Mouse (Mus musculus): ENCODE data around the gene Cmtm1. TPM values are rescaled to one million over a fixed set of nuclear protein-coding genes. Genes with fewer than 3 reads are reported as not detected.

The Cmtm1 gene
- polyA plus RNA-seq, 1 experiment = 14.7 TPM

GRCm38 (mm10) chr8:104249442-104249996 is 60.4 kb downstream of the Cmtm1 start:
- no peak overlapping the region for H3K27ac ChIP-seq (ENCODE audit: control insufficient read depth, insufficient read depth, low read depth, low read length)
- peaks cover 11% of the 10 kb centered on the region for H3K4me1 ChIP-seq (ENCODE audit: control insufficient read depth, insufficient read depth, low read length)
- peaks cover 1% of the 10 kb centered on the region for H3K36me3 ChIP-seq (ENCODE audit: control insufficient read depth, insufficient read depth, low read length)
- TF ChIP-seq CTCF (IDR thresholded peaks at IDR 0.05; ENCODE audit: control insufficient read depth, insufficient read depth, insufficient replicate concordance, low read depth, low read length) (no peak), POLR2A (IDR thresholded peaks at IDR 0.05; ENCODE audit: control insufficient read depth, low read depth, low read length) (no peak)
- H3K27me3 ChIP-seq (ENCODE audit: control insufficient read depth, insufficient read depth, low read length) = no peaks in the 10 kb centered on the region
- H3K4me3 ChIP-seq (ENCODE audit: control insufficient read depth, low read depth, low read length) = no peak overlapping the region

GRCm38 (mm10) chr8:104248276-104248675 is 61.7 kb downstream of the Cmtm1 start, which contains the start of gene Tk2:
Gene Tk2 (minus strand): TSS chr8:104248558.
- peaks cover 11% of the 10 kb centered on the region for H3K4me1 ChIP-seq (ENCODE audit: control insufficient read depth, insufficient read depth, low read length)
- peak; percentile 81 for TF ChIP-seq POLR2A (IDR thresholded peaks at IDR 0.05; ENCODE audit: control insufficient read depth, low read depth, low read length)
- no peak for TF ChIP-seq CTCF (IDR thresholded peaks at IDR 0.05; ENCODE audit: control insufficient read depth, insufficient read depth, insufficient replicate concordance, low read depth, low read length)
- H3K27me3 ChIP-seq (ENCODE audit: control insufficient read depth, insufficient read depth, low read length) = no peaks in the 10 kb centered on the region
- peak within 1 kb of the TSS; percentile 92 for H3K4me3 ChIP-seq (ENCODE audit: control insufficient read depth, low read depth, low read length)
- H3K27ac ChIP-seq (ENCODE audit: control insufficient read depth, insufficient read depth, low read depth, low read length) = peak within 1 kb of the TSS; percentile 60
- peaks cover 1% of the 10 kb centered on the region for H3K36me3 ChIP-seq (ENCODE audit: control insufficient read depth, insufficient read depth, low read length)

GRCm38 (mm10) chr8:104247908-104248275 is 62.1 kb downstream of the Cmtm1 start:
- Histone ChIP-seq H3K4me3 (ENCODE audit: control insufficient read depth, low read depth, low read length) (peak overlapping the region; percentile 92), H3K4me1 (ENCODE audit: control insufficient read depth, insufficient read depth, low read length) (peaks cover 11% of the 10 kb centered on the region), H3K36me3 (ENCODE audit: control insufficient read depth, insufficient read depth, low read length) (peaks cover 1% of the 10 kb centered on the region), H3K27me3 (ENCODE audit: control insufficient read depth, insufficient read depth, low read length) (no peaks in the 10 kb centered on the region), H3K27ac (ENCODE audit: control insufficient read depth, insufficient read depth, low read depth, low read length) (peak overlapping the region; percentile 60)
- no peak for TF ChIP-seq CTCF (IDR thresholded peaks at IDR 0.05; ENCODE audit: control insufficient read depth, insufficient read depth, insufficient replicate concordance, low read depth, low read length)
- no peak for TF ChIP-seq POLR2A (IDR thresholded peaks at IDR 0.05; ENCODE audit: control insufficient read depth, low read depth, low read length)

DNA sequence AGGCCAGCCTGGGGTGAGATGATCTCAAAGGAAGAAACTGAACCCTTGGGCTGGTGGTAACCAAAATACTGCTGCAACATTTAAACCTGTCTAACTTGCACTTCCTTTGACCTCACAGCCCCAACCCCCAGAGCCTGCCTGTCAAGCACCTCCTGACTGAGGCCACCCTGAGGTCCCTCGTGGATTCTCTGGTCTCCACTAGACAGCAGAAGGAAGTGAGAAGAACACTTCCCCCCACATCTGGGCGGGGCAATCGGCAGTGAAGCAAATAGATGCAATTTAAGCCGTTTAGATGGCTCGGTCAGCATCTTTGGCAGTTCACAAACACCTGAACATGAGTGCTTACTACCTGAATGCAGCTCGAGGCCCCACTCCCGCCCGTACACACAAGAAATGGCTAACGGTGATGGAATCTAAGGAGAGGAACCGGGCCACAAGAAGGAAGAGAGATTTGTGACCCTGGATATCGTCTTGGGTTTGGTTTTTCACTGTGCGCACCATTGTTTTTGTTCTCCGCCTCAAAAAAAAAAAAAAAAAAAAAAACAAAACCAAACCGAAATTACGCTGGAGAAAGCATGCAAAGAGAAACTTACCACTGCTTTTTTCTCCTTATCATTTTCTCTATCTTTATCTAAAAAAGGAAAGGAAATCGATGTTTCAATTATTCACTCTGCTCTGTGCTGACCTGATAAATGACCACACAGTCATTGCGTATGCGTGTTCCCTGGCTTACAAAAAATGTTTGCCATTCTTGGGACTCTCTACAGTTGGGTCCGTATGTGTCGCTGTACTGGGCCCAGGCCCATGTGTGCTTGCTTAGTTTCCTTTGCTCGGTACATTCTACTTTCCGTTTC is 62.7 kb downstream of the Cmtm1 start:
- Histone ChIP-seq H3K27ac (ENCODE audit: control insufficient read depth, insufficient read depth, low read depth, low read length) (peak overlapping the region; percentile 60), H3K4me3 (ENCODE audit: control insufficient read depth, low read depth, low read length) (peak overlapping the region; percentile 92), H3K36me3 (ENCODE audit: control insufficient read depth, insufficient read depth, low read length) (peaks cover 1% of the 10 kb centered on the region; the same call in 1 of the 2 replicates), H3K4me1 (ENCODE audit: control insufficient read depth, insufficient read depth, low read length) (peaks cover 11% of the 10 kb centered on the region), H3K27me3 (ENCODE audit: control insufficient read depth, insufficient read depth, low read length) (no peaks in the 10 kb centered on the region)
- TF ChIP-seq CTCF (IDR thresholded peaks at IDR 0.05; ENCODE audit: control insufficient read depth, insufficient read depth, insufficient replicate concordance, low read depth, low read length) (no peak), POLR2A (IDR thresholded peaks at IDR 0.05; ENCODE audit: control insufficient read depth, low read depth, low read length) (no peak)

- no peaks in the 10 kb centered on the region for H3K27me3 ChIP-seq (ENCODE audit: control insufficient read depth, insufficient read depth, low read length)
- H3K4me3 ChIP-seq (ENCODE audit: control insufficient read depth, low read depth, low read length) = no peak overlapping the region
- peaks cover 1% of the 10 kb centered on the region; the same call in 1 of the 2 replicates for H3K36me3 ChIP-seq (ENCODE audit: control insufficient read depth, insufficient read depth, low read length)
- no peak for TF ChIP-seq CTCF (IDR thresholded peaks at IDR 0.05; ENCODE audit: control insufficient read depth, insufficient read depth, insufficient replicate concordance, low read depth, low read length)
- TF ChIP-seq POLR2A (IDR thresholded peaks at IDR 0.05; ENCODE audit: control insufficient read depth, low read depth, low read length) = no peak
- peaks cover 11% of the 10 kb centered on the region for H3K4me1 ChIP-seq (ENCODE audit: control insufficient read depth, insufficient read depth, low read length)
- no peak overlapping the region for H3K27ac ChIP-seq (ENCODE audit: control insufficient read depth, insufficient read depth, low read depth, low read length)
Observed at GRCm38 (mm10) chr8:104246621-104247020, 63.3 kb downstream of the Cmtm1 start.

Other genes with a start within 250 kb of the Cmtm1 start
- gene Cdh5, start 208.5 kb downstream of the Cmtm1 start, polyA plus RNA-seq (2012; rRNA removed) = 3.0 and 3.7 TPM in 2 replicates
- gene Bean1, start 139.7 kb downstream of the Cmtm1 start, polyA plus RNA-seq (2012; rRNA removed) = 21.7 and 25.4 TPM in 2 replicates
- gene Tk2, start 61.6 kb downstream of the Cmtm1 start, polyA plus RNA-seq (2012; rRNA removed) = 10.6 and 11.1 TPM in 2 replicates
- 133 and 164 TPM in 2 replicates for gene Cklf, start 59.3 kb downstream of the Cmtm1 start, polyA plus RNA-seq (2012; rRNA removed)
- 974 and 1,262 TPM in 2 replicates for gene Cmtm2a, start 17.0 kb downstream of the Cmtm1 start, polyA plus RNA-seq (2012; rRNA removed)
- 52.5 and 57.0 TPM in 2 replicates for gene Gm45711, start 64 bp downstream of the Cmtm1 start, polyA plus RNA-seq (2012; rRNA removed)
- gene Gm11020, start 11.4 kb upstream of the Cmtm1 start, polyA plus RNA-seq (2012; rRNA removed) = not detected in 2 replicates
- gene Cmtm2b, start 12.1 kb upstream of the Cmtm1 start, polyA plus RNA-seq (2012; rRNA removed) = 658 and 900 TPM in 2 replicates
- 12.9 and 14.9 TPM in 2 replicates for gene Cmtm3, start 29.3 kb upstream of the Cmtm1 start, polyA plus RNA-seq (2012; rRNA removed)
- 2.0 and 2.2 TPM in 2 replicates for gene Cmtm4, start 85.7 kb upstream of the Cmtm1 start, polyA plus RNA-seq (2012; rRNA removed)
- gene Dync1li2, start 132.9 kb upstream of the Cmtm1 start, polyA plus RNA-seq (2012; rRNA removed) = 61.1 and 64.6 TPM in 2 replicates
- gene Terb1, start 199.8 kb upstream of the Cmtm1 start, polyA plus RNA-seq (2012; rRNA removed) = 5.6 and 6.7 TPM in 2 replicates
- 15.9 and 26.0 TPM in 2 replicates for gene Nae1, start 224.5 kb upstream of the Cmtm1 start, polyA plus RNA-seq (2012; rRNA removed)
- 5.4 and 7.1 TPM in 2 replicates for gene Car7, start 224.5 kb upstream of the Cmtm1 start, polyA plus RNA-seq (2012; rRNA removed)